Mouse (Mus musculus): ENCODE measurements around the gene Pbx1. TPM values are rescaled to one million over a fixed set of nuclear protein-coding genes. Genes with fewer than 3 reads are reported as not detected.

Pbx1 gene
- polyA plus RNA-seq, 1 experiment from 2014 or later = 35.4 TPM

GRCm38 (mm10) chr1:168101514-168101913, 330.6 kb downstream of the Pbx1 start:
- no peak for DNase-seq (ENCODE audit: low spot score)
- WGBS = 72% methylated on average over 3 of the region's 3 CpGs
- H3K36me3 ChIP-seq = no peaks in the 10 kb centered on the region
- H3K4me1 ChIP-seq (replicated peaks) = no peaks in the 10 kb centered on the region
- no peaks in the 10 kb centered on the region for H3K27me3 ChIP-seq (ENCODE audit: insufficient read depth, poor library complexity, severe bottlenecking)
- 0 out of 2 replicates have a peak, but pooled peaks cover 3% of the 10 kb centered on the region for H3K9me3 ChIP-seq
- no peak overlapping the region for H3K4me3 ChIP-seq
- no peak overlapping the region for H3K27ac ChIP-seq

- H3K9me3 ChIP-seq = 0 out of 2 replicates have a peak, but pooled peaks cover 3% of the 10 kb centered on the region
- WGBS = 89% methylated on average over 2 of the region's 2 CpGs
Measured at GRCm38 (mm10) chr1:168098806-168099205, 333.3 kb downstream of the Pbx1 start.

GRCm38 (mm10) chr1:168094671-168095070, 337.4 kb downstream of the Pbx1 start:
- H3K36me3 ChIP-seq = no peaks in the 10 kb centered on the region
- no peaks in the 10 kb centered on the region for H3K9me3 ChIP-seq
- WGBS = 35% methylated on average over 4 of the region's 4 CpGs
- H3K4me3 ChIP-seq = no peak overlapping the region
- no peak for DNase-seq (ENCODE audit: low spot score)
- 0 out of 2 replicates have a peak overlapping the region, but pooled peaks have one; percentile 29 for H3K27ac ChIP-seq
- 0 out of 2 replicates have a peak, but pooled peaks cover 6% of the 10 kb centered on the region for H3K4me1 ChIP-seq (replicated peaks)
- no peaks in the 10 kb centered on the region for H3K27me3 ChIP-seq (ENCODE audit: insufficient read depth, poor library complexity, severe bottlenecking)

More at GRCm38 (mm10) chr1:168098806-168099205, 333.3 kb downstream of the Pbx1 start:
- DNase-seq (ENCODE audit: low spot score) = no peak
- H3K4me1 ChIP-seq (replicated peaks) = 0 out of 2 replicates have a peak, but pooled peaks cover 3% of the 10 kb centered on the region
- H3K4me3 ChIP-seq = no peak overlapping the region
- H3K27me3 ChIP-seq (ENCODE audit: insufficient read depth, poor library complexity, severe bottlenecking) = no peaks in the 10 kb centered on the region
- H3K27ac ChIP-seq = no peak overlapping the region
- H3K36me3 ChIP-seq = no peaks in the 10 kb centered on the region

GRCm38 (mm10) chr1:168093044-168093443, 339.0 kb downstream of the Pbx1 start:
- Histone ChIP-seq H3K27me3 (ENCODE audit: insufficient read depth, poor library complexity, severe bottlenecking) (no peaks in the 10 kb centered on the region), H3K36me3 (no peaks in the 10 kb centered on the region), H3K4me1 (replicated peaks) (peaks cover 19% of the 10 kb centered on the region), H3K27ac (no peak overlapping the region), H3K4me3 (no peak overlapping the region), H3K9me3 (no peaks in the 10 kb centered on the region)
- no peak for DNase-seq (ENCODE audit: low spot score)
- WGBS = 87% methylated on average over 2 of the region's 2 CpGs

GRCm38 (mm10) chr1:168091627-168092026, 340.4 kb downstream of the Pbx1 start:
- no peaks in the 10 kb centered on the region for H3K36me3 ChIP-seq
- H3K9me3 ChIP-seq = no peaks in the 10 kb centered on the region
- whole genome bisulfite sequencing = 69% methylated on average over 4 of the region's 4 CpGs
- no peaks in the 10 kb centered on the region for H3K27me3 ChIP-seq (ENCODE audit: insufficient read depth, poor library complexity, severe bottlenecking)
- DNase-seq (ENCODE audit: low spot score) = no peak
- peaks cover 22% of the 10 kb centered on the region for H3K4me1 ChIP-seq (replicated peaks)
- H3K4me3 ChIP-seq = no peak overlapping the region
- peak overlapping the region; percentile 23; the same call in 1 of the 2 replicates for H3K27ac ChIP-seq

- Histone ChIP-seq H3K4me3 (no peak overlapping the region), H3K36me3 (no peaks in the 10 kb centered on the region), H3K27ac (no peak overlapping the region), H3K27me3 (ENCODE audit: insufficient read depth, poor library complexity, severe bottlenecking) (no peaks in the 10 kb centered on the region), H3K9me3 (no peaks in the 10 kb centered on the region), H3K4me1 (replicated peaks) (peaks cover 19% of the 10 kb centered on the region)
- no peak for DNase-seq (ENCODE audit: low spot score)
- WGBS = 69% methylated on average over 7 of the region's 7 CpGs
Measured at GRCm38 (mm10) chr1:168088680-168089079, 343.4 kb downstream of the Pbx1 start.

GRCm38 (mm10) chr1:168079394-168079767, 352.7 kb downstream of the Pbx1 start:
- H3K27me3 ChIP-seq (ENCODE audit: insufficient read depth, poor library complexity, severe bottlenecking) = no peaks in the 10 kb centered on the region
- H3K36me3 ChIP-seq = no peaks in the 10 kb centered on the region
- no peak for DNase-seq (ENCODE audit: low spot score)
- 90% methylated on average over 6 of the region's 6 CpGs for WGBS
- no peak overlapping the region for H3K27ac ChIP-seq
- no peaks in the 10 kb centered on the region for H3K9me3 ChIP-seq
- H3K4me3 ChIP-seq = no peak overlapping the region
- H3K4me1 ChIP-seq (replicated peaks) = no peaks in the 10 kb centered on the region

- H3K27ac ChIP-seq = no peak overlapping the region
- H3K4me3 ChIP-seq = no peak overlapping the region
- 76% methylated on average over 10 of the region's 10 CpGs for WGBS
- no peak for DNase-seq (ENCODE audit: low spot score)
- no peaks in the 10 kb centered on the region for H3K9me3 ChIP-seq
- no peaks in the 10 kb centered on the region for H3K27me3 ChIP-seq (ENCODE audit: insufficient read depth, poor library complexity, severe bottlenecking)
- H3K4me1 ChIP-seq (replicated peaks) = no peaks in the 10 kb centered on the region
- no peaks in the 10 kb centered on the region for H3K36me3 ChIP-seq
Measured at GRCm38 (mm10) chr1:168078746-168079393, 353.2 kb downstream of the Pbx1 start.

GRCm38 (mm10) chr1:168071974-168072373, 360.1 kb downstream of the Pbx1 start:
- Histone ChIP-seq H3K9me3 (no peaks in the 10 kb centered on the region), H3K4me1 (replicated peaks) (no peaks in the 10 kb centered on the region), H3K27me3 (ENCODE audit: insufficient read depth, poor library complexity, severe bottlenecking) (no peaks in the 10 kb centered on the region), H3K27ac (no peak overlapping the region), H3K36me3 (no peaks in the 10 kb centered on the region), H3K4me3 (no peak overlapping the region)
- no peak for DNase-seq (ENCODE audit: low spot score)
- WGBS = 88% methylated on average over 5 of the region's 5 CpGs

- Histone ChIP-seq H3K4me1 (replicated peaks) (peaks cover 6% of the 10 kb centered on the region; the same call in 1 of the 2 replicates), H3K9me3 (no peaks in the 10 kb centered on the region), H3K27ac (no peak overlapping the region), H3K27me3 (ENCODE audit: insufficient read depth, poor library complexity, severe bottlenecking) (no peaks in the 10 kb centered on the region), H3K4me3 (no peak overlapping the region), H3K36me3 (no peaks in the 10 kb centered on the region)
- DNase-seq (ENCODE audit: low spot score) = no peak
- WGBS = 80% methylated on average over 6 of the region's 6 CpGs
Measured at GRCm38 (mm10) chr1:168070273-168070910, 361.7 kb downstream of the Pbx1 start.

- no peaks in the 10 kb centered on the region for H3K27me3 ChIP-seq (ENCODE audit: insufficient read depth, poor library complexity, severe bottlenecking)
- H3K4me3 ChIP-seq = no peak overlapping the region
- no peaks in the 10 kb centered on the region for H3K9me3 ChIP-seq
- H3K36me3 ChIP-seq = no peaks in the 10 kb centered on the region
- peaks cover 6% of the 10 kb centered on the region; the same call in 1 of the 2 replicates for H3K4me1 ChIP-seq (replicated peaks)
- no peak overlapping the region for H3K27ac ChIP-seq
- WGBS = 78% methylated on average over 5 of the region's 5 CpGs
- no peak for DNase-seq (ENCODE audit: low spot score)
Measured at GRCm38 (mm10) chr1:168069740-168070139, 362.3 kb downstream of the Pbx1 start.
